Mouse (Mus musculus) testis, adult 2 months (tissue): ENCODE measurements around the gene Gm28230.

ENCODE experiments used
- CTCF ChIP-seq: fragments of 200-500 bp; IDR thresholded peaks from 2 replicates; pipeline ENCODE4 v1.5.1; 2012; ENCODE audit warnings: low read depth, mild to moderate bottlenecking, inconsistent platforms, low read length, moderate library complexity; ENCODE audit not compliant: control insufficient read depth, insufficient read depth, insufficient replicate concordance
- POLR2A ChIP-seq: fragments of 200-500 bp; IDR thresholded peaks from 2 replicates; pipeline ENCODE4 v1.6.1; 2012; ENCODE audit warnings: low read depth, mild to moderate bottlenecking, inconsistent platforms, low read length, moderate library complexity; ENCODE audit not compliant: control insufficient read depth

DNA sequence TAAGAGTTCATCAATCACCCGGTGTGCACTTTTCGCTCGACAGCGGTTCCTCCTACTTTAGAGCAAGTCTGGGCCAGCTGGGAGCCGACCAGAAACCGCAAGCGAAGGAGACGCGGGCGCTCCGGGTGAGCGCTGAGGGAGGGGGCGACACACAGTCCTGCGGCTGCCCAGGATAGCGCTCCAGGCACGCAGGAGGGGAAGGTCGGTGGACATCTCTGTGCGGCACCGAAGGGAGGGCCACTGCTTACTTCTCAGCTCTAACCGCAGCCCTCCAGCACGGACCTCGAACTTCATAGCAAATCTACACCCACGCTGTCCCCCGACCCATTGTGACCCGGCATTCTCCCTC lies 26.6 kb downstream of the Gm28230 start:
- TF ChIP-seq CTCF, result no peak
- no peak for TF ChIP-seq POLR2A
